Mouse (Mus musculus): ENCODE data around the gene Cdc37. TPM values are rescaled to one million over a fixed set of nuclear protein-coding genes. Genes with fewer than 3 reads are reported as not detected.
A peak's percentile ranks its signal among the peaks of the same experiment; 100 is the strongest.

The Cdc37 gene
- polyA plus RNA-seq, 1 experiment from 2014 or later: 434 TPM

DNA sequence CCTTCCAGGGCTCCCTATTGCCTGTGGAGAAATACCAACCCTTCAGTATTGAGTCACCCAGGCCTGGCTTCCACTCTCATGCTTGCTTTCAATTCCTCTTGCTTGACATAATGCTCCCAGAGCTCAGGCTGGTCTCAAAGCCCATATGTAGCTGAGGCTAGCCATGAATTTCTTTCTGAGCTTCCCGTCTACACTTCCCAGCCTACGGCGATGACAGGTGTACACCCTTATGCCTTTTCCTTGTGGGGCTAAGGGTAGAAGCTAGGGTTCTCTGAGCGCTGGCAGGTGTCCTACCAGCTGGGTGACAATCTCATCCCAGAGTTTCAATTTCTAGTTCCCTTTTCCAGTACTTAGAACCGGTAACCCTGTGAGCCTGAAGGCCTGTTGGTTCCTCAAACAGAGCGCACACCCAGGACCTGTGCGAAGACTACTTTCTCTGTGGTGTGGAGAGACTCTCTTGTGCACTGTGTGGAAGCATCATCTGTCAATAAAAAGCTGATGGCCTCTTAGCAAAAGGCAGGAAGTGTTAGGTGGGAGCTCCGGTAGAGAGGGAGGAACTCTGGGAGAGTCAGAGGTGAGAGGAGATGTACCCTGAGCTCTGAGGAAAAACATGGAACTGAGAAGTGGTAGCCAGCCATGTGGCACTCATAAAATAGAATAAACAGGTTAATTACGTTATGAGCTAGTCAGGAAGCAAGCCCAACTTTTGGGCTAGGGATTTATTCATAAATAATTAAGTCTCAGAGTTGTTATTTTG lies 24.1 kb downstream of the Cdc37 start:
- Histone ChIP-seq H3K9me3 (replicated peaks) (no peaks in the 10 kb centered on the region), H3K4me1 (peaks cover 6% of the 10 kb centered on the region), H3K4me3 (no peak overlapping the region), H3K27me3 (ENCODE audit: low read depth, poor library complexity, severe bottlenecking) (no peaks in the 10 kb centered on the region), H3K27ac (no peak overlapping the region), H3K36me3 (peaks cover 22% of the 10 kb centered on the region)
- DNase-seq (ENCODE audit: low spot score): no peak
- WGBS: 91% methylated on average over 9 of the region's 9 CpGs

DNA sequence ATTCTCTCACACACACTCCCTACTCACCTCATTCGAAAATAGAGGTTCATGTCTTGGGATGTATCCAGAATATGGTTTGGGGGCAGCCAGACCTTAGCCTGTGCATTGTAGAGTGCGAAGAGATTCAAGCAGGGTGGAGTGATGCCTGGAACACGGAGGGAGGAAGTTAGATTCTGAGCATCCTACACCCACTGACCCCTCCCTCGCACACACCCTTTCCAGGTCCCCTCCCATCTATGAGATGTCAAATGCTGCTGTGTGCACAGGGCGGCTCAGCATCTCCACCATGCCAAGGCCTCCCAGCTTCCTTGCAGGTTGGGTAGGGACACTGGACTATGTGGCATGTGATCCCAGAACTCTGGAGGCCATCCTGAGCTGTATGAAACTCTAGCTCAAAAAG lies 24.9 kb downstream of the Cdc37 start:
- H3K27ac ChIP-seq: no peak overlapping the region
- H3K36me3 ChIP-seq: peaks cover 22% of the 10 kb centered on the region

DNA sequence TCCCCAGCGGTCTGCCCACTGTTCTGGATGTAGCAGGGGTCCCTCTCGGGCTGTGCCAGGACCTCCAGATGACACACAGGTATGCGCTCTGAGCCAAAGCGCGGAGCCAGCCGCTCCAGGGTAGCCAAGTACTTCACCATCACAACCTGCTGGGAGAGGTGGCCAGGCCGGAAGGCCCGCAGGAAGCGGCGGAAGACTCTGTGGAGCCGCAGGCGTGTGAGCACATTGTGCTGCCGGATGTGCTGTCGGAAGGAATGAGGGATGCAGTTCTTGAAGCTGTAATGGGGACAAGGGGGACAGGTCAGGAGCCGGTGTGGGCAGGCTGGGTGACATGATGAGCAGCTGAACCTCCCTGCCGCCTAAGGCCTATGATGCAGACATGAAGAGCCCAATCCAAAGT lies 28.3 kb downstream of the Cdc37 start:
- no peaks in the 10 kb centered on the region for H3K4me1 ChIP-seq
- DNase-seq (ENCODE audit: low spot score): no peak
- peaks cover 12% of the 10 kb centered on the region for H3K36me3 ChIP-seq
- H3K27ac ChIP-seq: no peak overlapping the region
- H3K9me3 ChIP-seq (replicated peaks): no peaks in the 10 kb centered on the region
- H3K4me3 ChIP-seq: no peak overlapping the region
- WGBS: 89% methylated on average over 16 of the region's 16 CpGs
- H3K27me3 ChIP-seq (ENCODE audit: low read depth, poor library complexity, severe bottlenecking): no peaks in the 10 kb centered on the region

More for the DNA sequence above, 24.9 kb downstream of the Cdc37 start:
- no peak for DNase-seq (ENCODE audit: low spot score)
- Histone ChIP-seq H3K4me3 (no peak overlapping the region), H3K9me3 (replicated peaks) (no peaks in the 10 kb centered on the region), H3K4me1 (no peaks in the 10 kb centered on the region), H3K27me3 (ENCODE audit: low read depth, poor library complexity, severe bottlenecking) (no peaks in the 10 kb centered on the region)
- 84% methylated on average over 5 of the region's 5 CpGs for WGBS

DNA sequence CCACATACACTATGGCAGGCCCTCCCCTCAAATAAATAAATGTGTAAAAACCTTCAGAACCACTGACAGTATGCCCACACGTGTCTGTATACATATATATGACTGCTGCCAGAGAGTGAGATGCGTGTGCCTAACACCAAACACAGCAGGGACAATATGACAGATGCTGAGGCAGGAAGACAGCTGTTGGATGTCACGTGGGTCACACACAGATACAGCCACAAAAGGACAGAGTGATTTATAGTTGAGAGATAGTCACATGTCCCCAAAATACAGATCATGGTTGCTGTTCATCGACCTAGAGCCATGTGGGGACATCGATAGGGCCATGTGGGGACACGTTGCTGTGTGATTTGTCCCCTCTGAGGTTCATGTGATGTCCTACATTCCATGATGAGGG lies 32.7 kb downstream of the Cdc37 start:
- Histone ChIP-seq H3K4me1 (no peaks in the 10 kb centered on the region), H3K36me3 (peaks cover 8% of the 10 kb centered on the region; the same call in 1 of the 2 replicates), H3K27ac (no peak overlapping the region), H3K27me3 (ENCODE audit: low read depth, poor library complexity, severe bottlenecking) (no peaks in the 10 kb centered on the region), H3K4me3 (no peak overlapping the region), H3K9me3 (replicated peaks) (no peaks in the 10 kb centered on the region)
- WGBS: 80% methylated on average over 6 of the region's 6 CpGs
- DNase-seq (ENCODE audit: low spot score): no peak

DNA sequence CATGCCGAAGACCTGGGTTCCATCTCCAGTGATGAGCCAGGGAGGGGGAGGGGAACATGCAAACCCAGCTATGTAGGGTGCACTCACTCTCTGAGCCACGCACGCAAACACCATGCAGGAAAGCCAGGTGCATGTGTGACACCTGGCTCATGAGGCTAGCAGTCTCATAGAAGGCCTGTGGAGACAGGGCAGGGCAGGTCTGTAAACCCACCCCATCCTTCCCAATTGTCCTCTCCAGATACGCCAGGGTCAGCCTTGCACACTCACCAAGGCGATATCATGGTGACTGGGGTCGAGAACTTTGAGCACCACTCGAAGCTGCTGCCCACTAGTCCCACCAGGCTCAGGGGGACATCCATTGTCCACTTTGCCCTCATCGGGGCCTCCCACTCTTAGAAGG lies 34.7 kb downstream of the Cdc37 start:
- no peaks in the 10 kb centered on the region for H3K9me3 ChIP-seq (replicated peaks)
- H3K36me3 ChIP-seq: 0 out of 2 replicates have a peak, but pooled peaks cover 2% of the 10 kb centered on the region
- WGBS: 92% methylated on average over 8 of the region's 8 CpGs
- DNase-seq (ENCODE audit: low spot score): no peak
- no peaks in the 10 kb centered on the region for H3K4me1 ChIP-seq
- no peaks in the 10 kb centered on the region for H3K27me3 ChIP-seq (ENCODE audit: low read depth, poor library complexity, severe bottlenecking)
- H3K4me3 ChIP-seq: no peak overlapping the region
- H3K27ac ChIP-seq: no peak overlapping the region

DNA sequence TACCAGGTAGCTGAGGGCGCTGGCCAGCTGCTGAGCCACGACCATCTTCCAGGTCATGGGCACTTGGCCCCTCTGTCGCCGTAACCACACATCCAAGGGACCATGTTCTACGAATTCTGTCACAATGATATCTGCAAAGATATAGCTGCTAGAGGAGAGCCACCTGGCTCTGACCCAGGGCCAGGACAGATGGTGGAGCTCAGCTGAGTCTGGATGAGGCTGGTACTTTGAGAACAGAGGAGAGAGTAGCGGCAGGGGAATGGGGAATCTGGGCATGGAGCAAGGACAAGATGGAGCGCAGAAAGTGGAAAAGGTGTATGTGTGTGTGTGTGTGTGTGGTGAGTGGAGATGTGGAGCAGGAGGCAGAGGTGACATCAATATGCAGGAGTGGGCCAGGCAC lies 35.6 kb downstream of the Cdc37 start:
- Histone ChIP-seq H3K4me1 (no peaks in the 10 kb centered on the region), H3K27me3 (ENCODE audit: low read depth, poor library complexity, severe bottlenecking) (no peaks in the 10 kb centered on the region), H3K4me3 (no peak overlapping the region), H3K9me3 (replicated peaks) (no peaks in the 10 kb centered on the region), H3K27ac (no peak overlapping the region), H3K36me3 (0 out of 2 replicates have a peak, but pooled peaks cover 2% of the 10 kb centered on the region)
- 87% methylated on average over 7 of the region's 7 CpGs for WGBS
- DNase-seq (ENCODE audit: low spot score): no peak

DNA sequence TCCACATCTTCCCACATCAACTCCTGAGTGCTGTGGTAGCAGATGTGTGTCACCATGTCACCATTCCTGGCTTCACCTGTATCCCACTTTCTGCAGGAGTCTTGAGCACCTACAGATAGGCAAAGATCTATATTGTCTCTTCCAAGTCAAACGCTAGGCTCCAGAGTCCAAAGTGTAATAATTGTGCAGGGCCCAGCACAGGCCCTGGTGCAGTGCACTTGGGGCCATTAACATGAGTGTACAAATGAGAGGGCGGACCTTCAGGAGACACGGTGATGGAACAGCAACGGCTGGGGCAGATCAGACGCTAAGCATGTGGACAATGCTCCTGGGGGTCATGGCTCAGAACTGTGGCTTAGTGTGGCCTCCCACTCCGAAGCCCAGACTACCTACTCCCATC lies 36.0 kb downstream of the Cdc37 start:
- H3K27ac ChIP-seq: no peak overlapping the region
- no peak overlapping the region for H3K4me3 ChIP-seq
- H3K27me3 ChIP-seq (ENCODE audit: low read depth, poor library complexity, severe bottlenecking): no peaks in the 10 kb centered on the region
- 0 out of 2 replicates have a peak, but pooled peaks cover 2% of the 10 kb centered on the region for H3K36me3 ChIP-seq
- 92% methylated on average over 6 of the region's 6 CpGs for WGBS
- H3K4me1 ChIP-seq: no peaks in the 10 kb centered on the region
- H3K9me3 ChIP-seq (replicated peaks): no peaks in the 10 kb centered on the region
- DNase-seq (ENCODE audit: low spot score): no peak

DNA sequence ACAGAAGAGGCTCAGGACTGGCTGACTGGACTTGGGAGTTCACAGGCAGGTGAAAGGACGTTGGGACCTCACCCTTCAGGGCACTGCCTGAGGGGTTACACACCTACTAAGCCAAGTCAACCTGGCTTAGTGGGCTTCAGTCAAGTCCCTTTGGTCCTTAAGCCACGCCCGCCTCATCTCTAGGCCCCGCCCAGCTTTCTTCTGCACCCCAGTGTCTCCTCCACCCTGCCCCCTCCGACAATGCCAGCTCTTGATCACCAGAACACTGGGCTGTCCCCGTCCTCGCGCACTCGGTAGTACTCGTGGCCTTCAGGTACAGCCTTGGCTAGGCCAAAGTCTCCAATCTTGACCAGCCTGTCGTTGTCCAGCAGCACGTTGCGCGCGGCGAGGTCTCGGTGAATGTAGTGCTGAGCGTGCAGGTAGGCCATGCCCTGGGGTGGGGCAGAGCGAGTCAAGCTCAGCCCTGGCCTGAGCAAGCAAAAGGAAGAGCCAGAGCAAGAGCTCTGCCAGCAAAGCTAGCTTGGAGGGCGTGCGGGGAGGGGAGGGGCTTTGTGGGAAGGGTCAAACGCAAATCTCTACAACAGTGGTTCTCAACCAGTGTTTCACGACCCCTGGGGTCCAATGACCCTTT lies 42.1 kb downstream of the Cdc37 start:
- no peak for DNase-seq (ENCODE audit: low spot score)
- Histone ChIP-seq H3K36me3 (no peaks in the 10 kb centered on the region), H3K4me1 (peaks cover 8% of the 10 kb centered on the region; the same call in 1 of the 2 replicates), H3K4me3 (no peak overlapping the region), H3K27ac (no peak overlapping the region), H3K27me3 (ENCODE audit: low read depth, poor library complexity, severe bottlenecking) (no peaks in the 10 kb centered on the region), H3K9me3 (replicated peaks) (no peaks in the 10 kb centered on the region)
- 44% methylated on average over 23 of the region's 23 CpGs for WGBS

DNA sequence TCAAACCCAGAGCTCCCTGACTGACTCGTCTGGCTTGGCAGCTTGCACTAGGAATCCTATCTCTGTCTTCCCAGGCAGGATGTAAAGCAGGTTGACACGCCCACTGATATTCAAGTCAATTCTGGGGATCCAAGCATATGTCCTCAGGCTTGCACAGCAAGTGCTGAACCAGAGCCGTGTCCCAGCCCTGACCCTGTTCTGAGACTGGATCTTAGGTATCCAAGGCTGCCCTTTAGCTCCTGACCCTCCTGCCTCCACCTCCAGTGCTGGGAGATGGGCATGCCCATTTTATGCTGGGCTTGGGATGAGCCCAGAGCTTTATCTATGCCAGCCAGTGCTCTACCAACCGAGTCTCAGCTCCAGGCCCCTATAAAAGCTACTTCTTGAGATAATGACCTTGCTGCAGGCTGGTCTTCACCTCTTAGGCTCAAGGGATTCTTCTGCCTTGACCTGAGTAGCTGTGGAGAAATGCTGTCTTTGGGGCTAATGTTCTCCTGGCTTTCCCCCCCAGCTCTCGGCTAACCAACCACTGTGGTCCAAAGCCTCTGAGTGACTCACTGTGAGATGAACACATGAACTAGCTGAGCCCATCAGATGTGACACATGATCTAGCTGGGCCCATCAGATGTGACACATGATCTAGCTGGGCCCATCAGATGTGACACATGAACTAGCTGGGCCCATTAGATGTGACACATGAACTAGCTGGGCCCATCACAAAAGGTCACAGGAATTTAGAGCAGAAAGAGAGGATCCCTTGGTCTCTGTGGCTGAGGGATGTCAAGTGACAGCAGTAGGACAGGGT lies 43.8 kb downstream of the Cdc37 start:
- no peak for DNase-seq (ENCODE audit: low spot score)
- 81% methylated on average over 5 of the region's 5 CpGs for WGBS
- Histone ChIP-seq H3K9me3 (replicated peaks) (no peaks in the 10 kb centered on the region), H3K27me3 (ENCODE audit: low read depth, poor library complexity, severe bottlenecking) (no peaks in the 10 kb centered on the region), H3K36me3 (peaks cover 9% of the 10 kb centered on the region), H3K27ac (no peak overlapping the region), H3K4me3 (no peak overlapping the region), H3K4me1 (peaks cover 8% of the 10 kb centered on the region; the same call in 1 of the 2 replicates)

DNA sequence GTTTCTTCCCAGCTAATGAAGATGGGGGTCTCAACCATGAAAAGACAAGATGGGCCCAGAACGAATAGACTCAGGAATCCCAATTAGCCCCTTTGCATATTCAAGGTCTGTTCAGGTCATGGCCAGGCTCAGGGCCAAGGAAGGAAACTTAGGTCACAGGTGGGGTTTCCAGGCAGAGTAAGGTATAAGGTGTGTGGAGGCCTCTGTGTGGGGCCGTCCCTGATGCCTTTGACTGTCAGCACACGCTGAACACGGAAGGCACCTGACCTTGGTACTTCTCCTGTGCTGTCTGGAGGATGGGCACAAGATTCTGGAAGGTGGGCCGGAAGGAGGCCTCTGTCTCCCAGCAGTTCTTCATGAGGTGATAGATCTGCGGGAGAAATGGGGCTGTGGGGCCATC lies 45.0 kb downstream of the Cdc37 start:
- Histone ChIP-seq H3K27me3 (ENCODE audit: low read depth, poor library complexity, severe bottlenecking) (no peaks in the 10 kb centered on the region), H3K4me1 (peaks cover 16% of the 10 kb centered on the region), H3K9me3 (replicated peaks) (no peaks in the 10 kb centered on the region), H3K36me3 (peaks cover 9% of the 10 kb centered on the region), H3K27ac (no peak overlapping the region), H3K4me3 (no peak overlapping the region)
- 82% methylated on average over 6 of the region's 6 CpGs for WGBS
- DNase-seq (ENCODE audit: low spot score): no peak

DNA sequence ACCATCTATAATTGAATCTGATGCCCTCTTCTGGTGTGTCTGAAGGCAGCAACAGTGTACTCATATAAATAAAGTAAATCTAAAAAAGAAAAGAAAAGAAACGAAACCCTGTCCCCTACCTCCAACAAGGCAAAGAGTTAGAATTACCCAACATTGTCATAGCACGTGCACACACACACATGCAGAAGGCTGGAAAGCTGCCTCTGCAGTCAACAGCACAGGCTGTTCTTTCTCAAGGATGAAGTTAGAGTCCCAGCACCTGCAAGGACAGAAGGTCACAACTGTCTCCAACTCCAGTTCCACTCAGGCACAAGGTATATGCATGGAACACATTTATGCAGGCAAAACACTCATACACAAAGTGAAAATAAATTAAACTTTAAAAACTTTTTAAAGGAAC lies 47.7 kb downstream of the Cdc37 start:
- no peak for DNase-seq (ENCODE audit: low spot score)
- Histone ChIP-seq H3K36me3 (peaks cover 9% of the 10 kb centered on the region), H3K27me3 (ENCODE audit: low read depth, poor library complexity, severe bottlenecking) (no peaks in the 10 kb centered on the region), H3K4me3 (no peak overlapping the region), H3K4me1 (peaks cover 12% of the 10 kb centered on the region), H3K27ac (no peak overlapping the region), H3K9me3 (replicated peaks) (no peaks in the 10 kb centered on the region)
- WGBS: 94% methylated on average over 2 of the region's 2 CpGs

DNA sequence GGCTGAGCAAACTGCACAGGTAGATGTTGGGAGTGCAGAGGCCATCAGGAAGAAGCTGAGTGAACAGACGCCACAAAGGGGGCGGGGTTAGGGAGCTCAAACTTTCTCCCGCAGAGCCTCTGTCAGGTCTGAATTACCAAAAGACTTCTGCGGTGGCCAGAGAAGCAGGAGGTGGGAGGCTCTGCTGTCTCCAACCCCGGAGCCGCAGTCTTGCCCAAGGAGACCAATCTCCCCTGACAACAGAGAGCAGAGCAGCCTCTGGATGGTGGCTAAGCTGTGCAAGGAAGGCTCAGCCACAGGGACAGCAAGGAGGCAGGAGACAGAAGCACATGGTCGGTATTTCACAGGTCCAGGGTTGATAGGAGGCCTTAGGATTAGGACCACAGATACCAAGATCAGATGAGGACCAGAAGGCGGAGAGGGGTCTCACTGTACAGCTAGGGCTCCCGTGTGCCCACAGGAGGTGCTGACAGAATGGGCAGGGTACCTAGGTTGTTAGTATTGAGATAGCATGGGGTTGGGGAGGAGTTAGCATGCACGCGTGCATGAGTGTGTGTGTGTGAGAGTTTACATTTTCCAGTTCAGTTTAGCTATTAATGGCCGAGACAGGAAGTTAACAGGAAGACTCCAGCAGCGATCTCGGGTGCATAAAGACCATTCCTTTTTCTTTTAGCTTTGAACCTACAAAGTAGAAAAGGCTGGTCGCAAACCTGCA lies 49.2 kb downstream of the Cdc37 start:
- H3K4me1 ChIP-seq: peaks cover 12% of the 10 kb centered on the region
- no peaks in the 10 kb centered on the region for H3K9me3 ChIP-seq (replicated peaks)
- H3K27me3 ChIP-seq (ENCODE audit: low read depth, poor library complexity, severe bottlenecking): no peaks in the 10 kb centered on the region
- no peak for DNase-seq (ENCODE audit: low spot score)
- H3K4me3 ChIP-seq: no peak overlapping the region
- H3K36me3 ChIP-seq: peaks cover 9% of the 10 kb centered on the region
- 0 out of 2 replicates have a peak overlapping the region, but pooled peaks have one; percentile 38 for H3K27ac ChIP-seq
- 56% methylated on average over 15 of the region's 15 CpGs for WGBS
